Mouse (Mus musculus) liver, embryonic 14.5 days (tissue): ENCODE measurements around the gene Nt5dc2. TPM values are rescaled to one million over a fixed set of nuclear protein-coding genes. Genes with fewer than 3 reads are reported as not detected.

Source experiments
- ATAC-seq: fragments of 200-750 bp; cut with Nextera tagmentation; 2 replicates; pipeline ENCODE4 v1.8.0; 2017; ENCODE audit warnings: moderate number of reproducible peaks, mild to moderate bottlenecking, moderate library complexity; ENCODE audit not compliant: insufficient read depth
- DNase-seq, 3 experiments: peaks; one replicate each; pipeline ENCODE4 v3.0.0-alpha.2; 2012 to 2013; ENCODE audit warnings: low read depth in 3 of 3, low spot score in 3 of 3
- H3K27ac ChIP-seq: fragments of 300-500 bp; sonication (generic); 2 replicates; pipeline ENCODE4 v1.5.1; 2014; ENCODE audit warnings: moderate library complexity, mild to moderate bottlenecking, control low read depth, inconsistent platforms
- H3K27me3 ChIP-seq: fragments of 300-500 bp; sonication (generic); 2 replicates; pipeline ENCODE4 v1.6.1; 2014; ENCODE audit warnings: mild to moderate bottlenecking, low read length, moderate library complexity; ENCODE audit not compliant: control insufficient read depth, insufficient read depth
- H3K36me3 ChIP-seq: fragments of 300-500 bp; sonication (generic); replicated peaks from 2 replicates; pipeline ENCODE4 v1.6.1; 2014; ENCODE audit warnings: low read depth; ENCODE audit not compliant: control insufficient read depth, insufficient read depth
- H3K4me1 ChIP-seq, 2 experiments: fragments of 200-500 bp in 1 of 2; fragments of 300-500 bp in 1 of 2; sonication (generic) in 1 of 2; replicated peaks; 2 replicates each; pipeline ENCODE4 v1.6.1; 2012 to 2014; ENCODE audit warnings: antibody characterized with exemption in 1 of 2, inconsistent platforms in 1 of 2, low read length in 1 of 2; ENCODE audit not compliant: control insufficient read depth in 2 of 2, insufficient read depth in 2 of 2
- H3K4me2 ChIP-seq: fragments of 300-500 bp; sonication (generic); 2 replicates; pipeline ENCODE4 v1.6.1; 2014; ENCODE audit warnings: low read depth, mild to moderate bottlenecking, control low read depth, moderate library complexity
- H3K4me3 ChIP-seq, 2 experiments: fragments of 200-500 bp in 1 of 2; fragments of 300-500 bp in 1 of 2; sonication (generic) in 1 of 2; 2 replicates each; pipeline ENCODE4 v1.5.1; 2012 to 2014; ENCODE audit warnings: low read depth in 2 of 2, low read length in 2 of 2, mild to moderate bottlenecking in 2 of 2, control low read depth in 1 of 2, inconsistent platforms in 1 of 2, moderate library complexity in 1 of 2; ENCODE audit not compliant: insufficient read depth in 1 of 2
- H3K9ac ChIP-seq: fragments of 300-500 bp; sonication (generic); replicated peaks from 2 replicates; pipeline ENCODE4 v1.6.1; 2014; ENCODE audit warnings: mild to moderate bottlenecking, control low read depth, moderate library complexity
- H3K9me3 ChIP-seq: fragments of 300-500 bp; sonication (generic); 2 replicates; pipeline ENCODE4 v1.6.1; 2016; ENCODE audit warnings: low read length, mixed read lengths; ENCODE audit not compliant: control insufficient read depth
- CTCF ChIP-seq: IDR thresholded peaks from 2 replicates; pipeline ENCODE4 v1.5.1; 2016; ENCODE audit warnings: antibody characterized with exemption, low read depth, control low read depth
- EP300 ChIP-seq: IDR thresholded peaks from 2 replicates; pipeline ENCODE4 v1.6.1; 2016; ENCODE audit warnings: antibody characterized with exemption, low read depth
- WGBS: fragments of 180-500 bp; shearing (Covaris S2); extraction: QIAGEN DNeasy Blood & Tissue Kit; methylation state at CpG from one replicate; pipeline ENCODE4 v1.1.7; 2014; ENCODE audit not compliant: insufficient replicate concordance; 5-methylcytosine and 5-hydroxymethylcytosine counted together
- polyA plus RNA-seq, 2 experiments: library from polyadenylated mRNA; depleted of rRNA in 1 of 2; stranded (reverse) in 1 of 2; unstranded in 1 of 2; fragments of >200 nt; fragmentation: Nextera tagmentation in 1 of 2; extraction: Ambion mirVana in 1 of 2; gene quantifications; 2 replicates each; pipeline versions ENCODE4 v1.2.1 to v1.2.3; 2012 to 2014

Gene Nt5dc2
- polyA plus RNA-seq, 2 experiments, result 146 to 161 TPM

GRCm38 (mm10) chr14:31186656-31187055 lies 55.8 kb downstream of the Nt5dc2 start:
- Histone ChIP-seq H3K27me3 (no peaks in the 10 kb centered on the region), H3K4me1 (peaks cover 0 to 15% of the 10 kb centered on the region in 2 experiments; a peak in 2 of 4 replicates), H3K36me3 (peaks cover 71% of the 10 kb centered on the region), H3K27ac (no peak overlapping the region), H3K4me2 (no peak overlapping the region), H3K4me3 (no peak overlapping the region), H3K9me3 (no peaks in the 10 kb centered on the region), H3K9ac (no peak overlapping the region)
- DNase-seq, result no peak
- TF ChIP-seq CTCF, result no peak
- TF ChIP-seq EP300, result no peak
- no peak for ATAC-seq
- WGBS, result 73% methylated on average over 4 of the region's 4 CpGs

Other genes with a start within 250 kb of the Nt5dc2 start
- 34.6 and 56.0 TPM in 2 replicates for gene Itih4, start 244.6 kb upstream of the Nt5dc2 start, polyA plus RNA-seq (2012; rRNA removed)
- 82.3 and 113 TPM in 2 replicates for gene Itih4, start 244.6 kb upstream of the Nt5dc2 start, polyA plus RNA-seq (2014; fragmentation: Nextera tagmentation; extraction: Ambion mirVana)
- 124 and 152 TPM in 2 replicates for gene Itih3, start 207.3 kb upstream of the Nt5dc2 start, polyA plus RNA-seq (2012; rRNA removed)
- 250 and 275 TPM in 2 replicates for gene Itih3, start 207.3 kb upstream of the Nt5dc2 start, polyA plus RNA-seq (2014; fragmentation: Nextera tagmentation; extraction: Ambion mirVana)
- gene Itih1, start 187.8 kb upstream of the Nt5dc2 start, polyA plus RNA-seq (2012; rRNA removed), result 27.6 and 29.6 TPM in 2 replicates
- gene Itih1, start 187.8 kb upstream of the Nt5dc2 start, polyA plus RNA-seq (2014; fragmentation: Nextera tagmentation; extraction: Ambion mirVana), result 27.2 and 29.3 TPM in 2 replicates
- gene Nek4, start 179.7 kb upstream of the Nt5dc2 start, polyA plus RNA-seq (2012; rRNA removed), result 2.2 and 3.0 TPM in 2 replicates
- gene Nek4, start 179.7 kb upstream of the Nt5dc2 start, polyA plus RNA-seq (2014; fragmentation: Nextera tagmentation; extraction: Ambion mirVana), result 2.6 and 3.7 TPM in 2 replicates
- 12.6 and 18.4 TPM in 2 replicates for gene Glt8d1, start 129.7 kb upstream of the Nt5dc2 start, polyA plus RNA-seq (2012; rRNA removed)
- gene Glt8d1, start 129.7 kb upstream of the Nt5dc2 start, polyA plus RNA-seq (2014; fragmentation: Nextera tagmentation; extraction: Ambion mirVana), result 17.5 and 17.7 TPM in 2 replicates
- 157 and 292 TPM in 2 replicates for gene Spcs1, start 129.4 kb upstream of the Nt5dc2 start, polyA plus RNA-seq (2012; rRNA removed)
- 307 and 323 TPM in 2 replicates for gene Spcs1, start 129.4 kb upstream of the Nt5dc2 start, polyA plus RNA-seq (2014; fragmentation: Nextera tagmentation; extraction: Ambion mirVana)
- 7.2 and 10.3 TPM in 2 replicates for gene Pbrm1, start 111.9 kb upstream of the Nt5dc2 start, polyA plus RNA-seq (2012; rRNA removed)
- gene Pbrm1, start 111.9 kb upstream of the Nt5dc2 start, polyA plus RNA-seq (2014; fragmentation: Nextera tagmentation; extraction: Ambion mirVana), result 35.3 and 36.9 TPM in 2 replicates
- 50.2 and 88.0 TPM in 2 replicates for gene Gnl3, start 111.9 kb upstream of the Nt5dc2 start, polyA plus RNA-seq (2012; rRNA removed)
- gene Gnl3, start 111.9 kb upstream of the Nt5dc2 start, polyA plus RNA-seq (2014; fragmentation: Nextera tagmentation; extraction: Ambion mirVana), result 90.8 and 91.8 TPM in 2 replicates
- 21.4 and 26.7 TPM in 2 replicates for gene Smim4, start 2.1 kb upstream of the Nt5dc2 start, polyA plus RNA-seq (2012; rRNA removed)
- gene Smim4, start 2.1 kb upstream of the Nt5dc2 start, polyA plus RNA-seq (2014; fragmentation: Nextera tagmentation; extraction: Ambion mirVana), result 72.8 and 81.7 TPM in 2 replicates
- 18.9 and 19.9 TPM in 2 replicates for gene Stab1, start 37.6 kb downstream of the Nt5dc2 start, polyA plus RNA-seq (2012; rRNA removed)
- gene Stab1, start 37.6 kb downstream of the Nt5dc2 start, polyA plus RNA-seq (2014; fragmentation: Nextera tagmentation; extraction: Ambion mirVana), result 19.3 and 20.7 TPM in 2 replicates
- 18.2 and 22.2 TPM in 2 replicates for gene Tnnc1, start 77.3 kb downstream of the Nt5dc2 start, polyA plus RNA-seq (2012; rRNA removed)
- 37.5 and 41.2 TPM in 2 replicates for gene Tnnc1, start 77.3 kb downstream of the Nt5dc2 start, polyA plus RNA-seq (2014; fragmentation: Nextera tagmentation; extraction: Ambion mirVana)
- 71.1 and 73.9 TPM in 2 replicates for gene Nisch, start 85.9 kb downstream of the Nt5dc2 start, polyA plus RNA-seq (2012; rRNA removed)
- gene Nisch, start 85.9 kb downstream of the Nt5dc2 start, polyA plus RNA-seq (2014; fragmentation: Nextera tagmentation; extraction: Ambion mirVana), result 50.3 and 61.1 TPM in 2 replicates
- 0.06 and 0.15 TPM in 2 replicates for gene Sema3g, start 86.8 kb downstream of the Nt5dc2 start, polyA plus RNA-seq (2012; rRNA removed)
- 0.05 TPM in 1 of 2 replicates, not detected in the other for gene Sema3g, start 86.8 kb downstream of the Nt5dc2 start, polyA plus RNA-seq (2014; fragmentation: Nextera tagmentation; extraction: Ambion mirVana)
- gene Phf7, start 120.3 kb downstream of the Nt5dc2 start, polyA plus RNA-seq (2012; rRNA removed), result 2.1 and 3.1 TPM in 2 replicates
- gene Phf7, start 120.3 kb downstream of the Nt5dc2 start, polyA plus RNA-seq (2014; fragmentation: Nextera tagmentation; extraction: Ambion mirVana), result 6.0 and 7.5 TPM in 2 replicates
- 22.1 and 24.4 TPM in 2 replicates for gene Bap1, start 120.4 kb downstream of the Nt5dc2 start, polyA plus RNA-seq (2012; rRNA removed)
- gene Bap1, start 120.4 kb downstream of the Nt5dc2 start, polyA plus RNA-seq (2014; fragmentation: Nextera tagmentation; extraction: Ambion mirVana), result 28.0 and 30.6 TPM in 2 replicates
- gene Dnah1, start 192.8 kb downstream of the Nt5dc2 start, polyA plus RNA-seq (2012; rRNA removed), result 0.11 and 0.13 TPM in 2 replicates
- 0.14 and 0.27 TPM in 2 replicates for gene Dnah1, start 192.8 kb downstream of the Nt5dc2 start, polyA plus RNA-seq (2014; fragmentation: Nextera tagmentation; extraction: Ambion mirVana)
- gene Capn7, start 205.6 kb downstream of the Nt5dc2 start, polyA plus RNA-seq (2012; rRNA removed), result 10.5 and 13.7 TPM in 2 replicates
- gene Capn7, start 205.6 kb downstream of the Nt5dc2 start, polyA plus RNA-seq (2014; fragmentation: Nextera tagmentation; extraction: Ambion mirVana), result 17.7 and 21.8 TPM in 2 replicates